Mouse (Mus musculus): ENCODE results near the gene Tex264.

- no peak for TF ChIP-seq CTCF (IDR thresholded peaks at IDR 0.05; ENCODE audit: low read depth, low read length)
- no peak for TF ChIP-seq POLR2A (IDR thresholded peaks at IDR 0.05; ENCODE audit: extremely low read depth, insufficient read depth, low read length)
Measured at GRCm38 (mm10) chr9:106733690-106734089, 48.0 kb upstream of the Tex264 start.
